Comparison of ENCODE assay signal across 8 mouse cellular contexts in the genomic region with DNA sequence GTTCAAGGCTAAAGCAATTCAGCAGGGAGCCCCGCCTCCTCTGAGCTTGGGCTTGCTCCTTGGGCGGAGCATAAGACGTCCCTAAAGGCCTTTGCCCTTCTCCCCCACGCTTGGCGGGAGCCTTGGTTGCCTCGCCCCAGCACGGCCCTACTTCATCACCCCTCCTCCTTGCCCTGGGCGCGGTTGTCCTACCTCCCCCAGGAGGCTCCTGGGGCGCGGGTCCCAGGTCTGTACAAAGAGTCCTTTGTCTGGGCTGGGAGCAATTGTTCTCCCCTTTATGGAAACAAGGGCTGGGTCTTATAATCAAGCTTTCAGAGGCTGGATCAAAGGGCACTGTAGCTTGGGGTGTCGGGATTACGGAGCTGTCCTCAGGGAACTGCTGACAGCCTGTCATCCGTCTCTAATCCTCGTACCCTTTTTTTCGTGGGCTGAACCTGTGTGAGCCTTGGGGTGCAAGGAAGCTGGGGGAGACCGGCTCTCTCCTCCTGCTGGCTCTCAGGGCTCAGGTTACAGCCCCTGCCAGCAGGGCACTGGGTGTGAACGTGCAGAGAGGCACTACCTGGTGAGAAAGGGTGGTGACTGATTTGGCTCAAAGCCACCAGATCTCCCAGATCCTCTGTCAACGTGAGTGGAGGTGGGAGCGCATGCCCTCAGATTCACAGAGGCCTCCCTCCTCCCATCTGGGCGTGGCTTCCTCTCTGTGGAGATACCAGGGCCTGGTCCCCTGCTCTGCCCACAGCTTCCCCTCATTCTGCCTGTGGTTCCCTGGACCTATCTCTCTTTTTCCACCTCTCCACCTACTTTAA. TPM values are rescaled to one million over a fixed set of nuclear protein-coding genes. Genes with fewer than 3 reads are reported as not detected.
DNase-seq lines count a peak whose midpoint lies in the region; ATAC-seq and TF ChIP-seq lines count a peak whose summit lies in the region.

No protein-coding gene starts in this region.

- peak; percentile 87 for ATAC-seq in embryonic facial prominence, embryonic 15.5 days (ENCODE audit: insufficient number of reproducible peaks, low FRiP score, low TSS enrichment, low read depth)
- peak; percentile 95 for ATAC-seq in intestine, postnatal 0 days
- peak; percentile 89 for ATAC-seq in lung, embryonic 14.5 days (ENCODE audit: insufficient read depth)
- peak; percentile 92 for ATAC-seq in stomach, embryonic 15.5 days (ENCODE audit: insufficient read depth, low FRiP score, low read depth)

- no peaks in the 10 kb centered on the region for H3K27me3 ChIP-seq in embryonic facial prominence, embryonic 15.5 days
- H3K27me3 ChIP-seq in intestine, postnatal 0 days (replicated peaks; ENCODE audit: control insufficient read depth, insufficient read depth, low read length), result no peaks in the 10 kb centered on the region
- H3K27me3 ChIP-seq in lung, embryonic 14.5 days (ENCODE audit: insufficient read depth, low read length), result no peaks in the 10 kb centered on the region
- H3K27me3 ChIP-seq in stomach, embryonic 15.5 days (replicated peaks), result no peaks in the 10 kb centered on the region

- H3K4me2 ChIP-seq in embryonic facial prominence, embryonic 15.5 days (replicated peaks), result peak overlapping the region; percentile 37
- peak overlapping the region; percentile 48 for H3K4me2 ChIP-seq in intestine, postnatal 0 days (replicated peaks; ENCODE audit: low read depth)
- peak overlapping the region; percentile 50 for H3K4me2 ChIP-seq in lung, embryonic 14.5 days
- H3K4me2 ChIP-seq in stomach, embryonic 15.5 days, result peak overlapping the region; percentile 26

- no peak overlapping the region for H3K9ac ChIP-seq in embryonic facial prominence, embryonic 15.5 days
- 0 out of 2 replicates have a peak overlapping the region, but pooled peaks have one; percentile 22 for H3K9ac ChIP-seq in intestine, postnatal 0 days (ENCODE audit: low read depth, low read length)
- H3K9ac ChIP-seq in lung, embryonic 14.5 days, result peak overlapping the region; percentile 15; the same call in 1 of the 2 replicates
- no peak overlapping the region for H3K9ac ChIP-seq in stomach, embryonic 15.5 days

- peaks cover 18% of the 10 kb centered on the region for H3K4me1 ChIP-seq in embryonic facial prominence, embryonic 15.5 days
- no peaks in the 10 kb centered on the region for H3K4me1 ChIP-seq in intestine, postnatal 0 days (replicated peaks; ENCODE audit: control insufficient read depth, insufficient read depth, low read length)
- peaks cover 2% of the 10 kb centered on the region; the same call in 1 of the 2 replicates for H3K4me1 ChIP-seq in lung, embryonic 14.5 days (ENCODE audit: insufficient read depth)
- H3K4me1 ChIP-seq in stomach, embryonic 15.5 days, result peaks cover 24% of the 10 kb centered on the region

- WGBS in embryonic facial prominence, embryonic 15.5 days, result 8% methylated on average over 21 of the region's 21 CpGs
- WGBS in intestine, postnatal 0 days, result 5% methylated on average over 21 of the region's 21 CpGs
- WGBS in lung, embryonic 14.5 days, result 3% methylated on average over 21 of the region's 21 CpGs
- WGBS in stomach, embryonic 15.5 days, result 2% methylated on average over 21 of the region's 21 CpGs

- H3K27ac ChIP-seq in embryonic facial prominence, embryonic 15.5 days (replicated peaks), result peak overlapping the region; percentile 77
- H3K27ac ChIP-seq in intestine, postnatal 0 days (ENCODE audit: low read depth, low read length), result peak overlapping the region; percentile 86
- peak overlapping the region; percentile 91 for H3K27ac ChIP-seq in lung, embryonic 14.5 days (ENCODE audit: low read depth)
- peak overlapping the region; percentile 94 for H3K27ac ChIP-seq in stomach, embryonic 15.5 days
- H3K27ac ChIP-seq in layer of hippocampus, adult 2 months, result no peak overlapping the region

- peak; percentile 29 for TF ChIP-seq CTCF in intestine, postnatal 0 days (IDR thresholded peaks at IDR 0.05; ENCODE audit: low read depth)
- TF ChIP-seq CTCF in lung, embryonic 14.5 days (IDR thresholded peaks at IDR 0.05; ENCODE audit: low read depth), result no peak
- TF ChIP-seq CTCF in layer of hippocampus, adult 2 months (conservative IDR thresholded peaks at IDR 0.05), result no peak

- no peaks in the 10 kb centered on the region for H3K9me3 ChIP-seq in embryonic facial prominence, embryonic 15.5 days (replicated peaks)
- no peaks in the 10 kb centered on the region for H3K9me3 ChIP-seq in intestine, postnatal 0 days (ENCODE audit: control insufficient read depth)
- no peaks in the 10 kb centered on the region for H3K9me3 ChIP-seq in lung, embryonic 14.5 days (ENCODE audit: low read depth, low read length)
- no peaks in the 10 kb centered on the region for H3K9me3 ChIP-seq in stomach, embryonic 15.5 days

- no peak overlapping the region for H3K4me3 ChIP-seq in embryonic facial prominence, embryonic 15.5 days (replicated peaks)
- peak overlapping the region; percentile 11; the same call in 1 of the 2 replicates for H3K4me3 ChIP-seq in intestine, postnatal 0 days (ENCODE audit: low read depth, low read length)
- no peak overlapping the region; the same call in 1 of the 2 replicates for H3K4me3 ChIP-seq in lung, embryonic 14.5 days (ENCODE audit: low read depth, low read length)
- no peak overlapping the region; the same call in 1 of the 2 replicates for H3K4me3 ChIP-seq in stomach, embryonic 15.5 days (replicated peaks)
- no peak overlapping the region for H3K4me3 ChIP-seq in layer of hippocampus, adult 2 months

- DNase-seq in layer of hippocampus, adult 9-11 months, result peak; percentile 12
- DNase-seq in layer of hippocampus, postnatal 10 days (ENCODE audit: low spot score in 2 of 2), result no peak
- DNase-seq in lung, embryonic 14.5 days, result peak; percentile 80
- DNase-seq in layer of hippocampus, adult 2 months (ENCODE audit: low spot score in 2 of 2), result no peak
- no peak for DNase-seq in layer of hippocampus, adult 8-10 months (ENCODE audit: low spot score in 2 of 2)

- H3K36me3 ChIP-seq in embryonic facial prominence, embryonic 15.5 days, result no peaks in the 10 kb centered on the region
- no peaks in the 10 kb centered on the region for H3K36me3 ChIP-seq in intestine, postnatal 0 days (ENCODE audit: control insufficient read depth, insufficient read depth)
- no peaks in the 10 kb centered on the region for H3K36me3 ChIP-seq in lung, embryonic 14.5 days (ENCODE audit: insufficient read depth)
- H3K36me3 ChIP-seq in stomach, embryonic 15.5 days, result no peaks in the 10 kb centered on the region

RNA-seq across cellular contexts. Expression of gene Gpr37l1, which starts 31.7 kb away (rescaled TPM):
- 100 to 1,000 TPM; 120 to 129 TPM for total RNA-seq in layer of hippocampus, postnatal 10 days (2021)
- polyA plus RNA-seq in embryonic facial prominence, embryonic 15.5 days (2015; fragmentation: Nextera tagmentation; extraction: Ambion mirVana), result 0.16 TPM in 1 of 2 replicates, not detected in the other
- 1.7 and 2.0 TPM in 2 replicates for polyA plus RNA-seq in intestine, postnatal 0 days (2015; fragmentation: Nextera tagmentation; extraction: Ambion mirVana)
- polyA plus RNA-seq in lung, embryonic 14.5 days (2014; fragmentation: Nextera tagmentation; extraction: Ambion mirVana), result not detected in 2 replicates
- polyA plus RNA-seq in stomach, embryonic 15.5 days (2015; fragmentation: Nextera tagmentation; extraction: Ambion mirVana), result 0.35 and 0.78 TPM in 2 replicates
- total RNA-seq in layer of hippocampus, adult 2 months (2021), result 100 to 1,000 TPM; 193 to 194 TPM
- total RNA-seq in layer of hippocampus, adult 8-10 months (2022), result 100 to 1,000 TPM; 184 to 257 (median 204) TPM

RNA-seq across cellular contexts. Expression of gene Arl8a, which starts 52.6 kb away (rescaled TPM):
- total RNA-seq in layer of hippocampus, postnatal 10 days (2021), result 100 to 1,000 TPM; 393 to 420 TPM
- 77.8 and 85.7 TPM in 2 replicates for polyA plus RNA-seq in embryonic facial prominence, embryonic 15.5 days (2015; fragmentation: Nextera tagmentation; extraction: Ambion mirVana)
- 66.6 and 68.8 TPM in 2 replicates for polyA plus RNA-seq in intestine, postnatal 0 days (2015; fragmentation: Nextera tagmentation; extraction: Ambion mirVana)
- 46.3 and 46.7 TPM in 2 replicates for polyA plus RNA-seq in lung, embryonic 14.5 days (2014; fragmentation: Nextera tagmentation; extraction: Ambion mirVana)
- 54.9 and 55.4 TPM in 2 replicates for polyA plus RNA-seq in stomach, embryonic 15.5 days (2015; fragmentation: Nextera tagmentation; extraction: Ambion mirVana)
- total RNA-seq in layer of hippocampus, adult 2 months (2021), result 100 to 1,000 TPM; 247 to 258 TPM
- 100 to 1,000 TPM; 251 to 262 (median 254) TPM for total RNA-seq in layer of hippocampus, adult 8-10 months (2022)

RNA-seq across cellular contexts. Expression of gene Elf3, which starts 59.2 kb away (rescaled TPM):
- not detected for total RNA-seq in layer of hippocampus, postnatal 10 days (2021)
- polyA plus RNA-seq in embryonic facial prominence, embryonic 15.5 days (2015; fragmentation: Nextera tagmentation; extraction: Ambion mirVana), result 26.8 and 30.2 TPM in 2 replicates
- 159 and 164 TPM in 2 replicates for polyA plus RNA-seq in intestine, postnatal 0 days (2015; fragmentation: Nextera tagmentation; extraction: Ambion mirVana)
- polyA plus RNA-seq in lung, embryonic 14.5 days (2014; fragmentation: Nextera tagmentation; extraction: Ambion mirVana), result 12.3 and 13.5 TPM in 2 replicates
- polyA plus RNA-seq in stomach, embryonic 15.5 days (2015; fragmentation: Nextera tagmentation; extraction: Ambion mirVana), result 131 and 134 TPM in 2 replicates
- not detected for total RNA-seq in layer of hippocampus, adult 2 months (2021)
- not detected for total RNA-seq in layer of hippocampus, adult 8-10 months (2022)

Comparison
In these comparisons a context has a peak if more than half of its experiments do, and no peak if none do; other contexts are left out.
1. DNase-seq: peak in layer of hippocampus, adult 9-11 months (single experiment) and lung, embryonic 14.5 days (single experiment); none in layer of hippocampus, postnatal 10 days (0 of 2), layer of hippocampus, adult 2 months (0 of 2) and layer of hippocampus, adult 8-10 months (0 of 2).
2. H3K9ac ChIP-seq: peak in intestine, postnatal 0 days (single experiment) and lung, embryonic 14.5 days (single experiment); none in embryonic facial prominence, embryonic 15.5 days (single experiment) and stomach, embryonic 15.5 days (single experiment).
3. Peak in every context shown above with its lines, with median percentiles within 50 percentile points of each other: ATAC-seq and H3K4me2 ChIP-seq.